Mouse (Mus musculus) spleen, postnatal 10 days (tissue): ENCODE data around the gene Vti1a.

Experiments used
- DNase-seq, 2 experiments: peaks; one replicate each; pipeline ENCODE4 v3.0.0; 2021 to 2022; ENCODE audit warnings: low spot score in 2 of 2

Vti1a gene

GRCm38 (mm10) chr19:55559331-55559730, 243.2 kb downstream of the Vti1a start:
- DNase-seq = no peak

- no peak for DNase-seq
These were observed 244.1 kb downstream of the Vti1a start for GRCm38 (mm10) chr19:55560088-55560682.

- DNase-seq = no peak
These were observed 245.4 kb downstream of the Vti1a start for GRCm38 (mm10) chr19:55561469-55561868.

GRCm38 (mm10) chr19:55562487-55563147, 246.5 kb downstream of the Vti1a start:
- DNase-seq = no peak

GRCm38 (mm10) chr19:55563148-55563651, 247.1 kb downstream of the Vti1a start:
- no peak for DNase-seq

- DNase-seq = no peak
These were observed 248.2 kb downstream of the Vti1a start for GRCm38 (mm10) chr19:55564104-55564938.

- DNase-seq = no peak
These were observed 249.0 kb downstream of the Vti1a start for GRCm38 (mm10) chr19:55565111-55565510.

GRCm38 (mm10) chr19:55565523-55566369, 249.7 kb downstream of the Vti1a start:
- DNase-seq = no peak

- no peak for DNase-seq
These were observed 253.0 kb downstream of the Vti1a start for GRCm38 (mm10) chr19:55569114-55569513.

GRCm38 (mm10) chr19:55569894-55570293, 253.8 kb downstream of the Vti1a start:
- no peak for DNase-seq

- no peak for DNase-seq
These were observed 254.6 kb downstream of the Vti1a start for GRCm38 (mm10) chr19:55570520-55571296.

GRCm38 (mm10) chr19:55571486-55571885, 255.4 kb downstream of the Vti1a start:
- DNase-seq = no peak

GRCm38 (mm10) chr19:55577306-55578042, 261.4 kb downstream of the Vti1a start:
- DNase-seq = no peak

- no peak for DNase-seq
These were observed 262.3 kb downstream of the Vti1a start for GRCm38 (mm10) chr19:55578094-55579085.

GRCm38 (mm10) chr19:55579310-55579709, 263.2 kb downstream of the Vti1a start:
- no peak for DNase-seq

GRCm38 (mm10) chr19:55580152-55580551, 264.1 kb downstream of the Vti1a start:
- DNase-seq = no peak

GRCm38 (mm10) chr19:55580667-55581066, 264.6 kb downstream of the Vti1a start:
- DNase-seq = no peak

- no peak for DNase-seq
These were observed 267.0 kb downstream of the Vti1a start for GRCm38 (mm10) chr19:55582896-55583653.
